Mouse (Mus musculus): ENCODE measurements around the gene Trim68. TPM values are rescaled to one million over a fixed set of nuclear protein-coding genes. Genes with fewer than 3 reads are reported as not detected.

The Trim68 gene
- 7.2 TPM for polyA plus RNA-seq (2014; fragmentation: Illumina TruSeq; extraction: RNeasy Lipid Tissue Mini Kit (QIAGEN cat#74804); ENCODE audit: insufficient read depth, low read depth, low replicate concordance)

GRCm38 (mm10) chr7:102686944-102687501 lies at the start of gene Trim68:
Gene Trim68 (minus strand): TSS chr7:102687327.

DNA sequence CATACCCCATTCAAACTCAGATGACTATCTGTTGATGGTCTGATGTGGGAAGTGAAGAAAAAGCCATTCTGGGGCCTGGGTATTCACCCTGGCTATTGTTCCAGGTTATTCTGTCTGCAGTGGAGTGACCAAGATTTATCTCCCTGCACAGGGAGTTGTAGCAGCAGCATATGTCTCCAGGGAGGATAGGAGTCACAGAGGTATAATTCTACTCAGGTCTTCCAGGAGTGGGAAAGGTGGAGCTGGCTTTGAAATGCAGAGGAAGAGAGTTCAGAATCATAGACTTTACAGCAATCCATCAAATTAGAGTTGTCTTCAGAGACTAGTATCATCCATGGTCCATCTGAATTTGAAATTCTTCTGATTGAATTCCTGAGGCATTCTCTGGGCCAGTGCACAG lies 40.3 kb upstream of the Trim68 start, which contains the start of gene Olfr559:
TSS of gene Olfr559 (minus strand) at position 101 of the 400 bp plus-strand sequence.

GRCm38 (mm10) chr7:102718970-102719369 lies 31.8 kb upstream of the Trim68 start, which contains the start of gene Olfr33:
Gene Olfr33 (minus strand): TSS chr7:102719070.

GRCm38 (mm10) chr7:102701915-102702314 lies 14.8 kb upstream of the Trim68 start, which contains the start of gene Olfr558:
Gene Olfr558 (plus strand): TSS chr7:102702215.

GRCm38 (mm10) chr7:102695358-102696125 lies 8.4 kb upstream of the Trim68 start, which contains the start of gene Olfr557:
Gene Olfr557 (plus strand): TSS chr7:102695910.

GRCm38 (mm10) chr7:102664599-102664998 lies 22.5 kb downstream of the Trim68 start, which contains the start of gene Olfr556:
Gene Olfr556 (plus strand): TSS chr7:102664899.

DNA sequence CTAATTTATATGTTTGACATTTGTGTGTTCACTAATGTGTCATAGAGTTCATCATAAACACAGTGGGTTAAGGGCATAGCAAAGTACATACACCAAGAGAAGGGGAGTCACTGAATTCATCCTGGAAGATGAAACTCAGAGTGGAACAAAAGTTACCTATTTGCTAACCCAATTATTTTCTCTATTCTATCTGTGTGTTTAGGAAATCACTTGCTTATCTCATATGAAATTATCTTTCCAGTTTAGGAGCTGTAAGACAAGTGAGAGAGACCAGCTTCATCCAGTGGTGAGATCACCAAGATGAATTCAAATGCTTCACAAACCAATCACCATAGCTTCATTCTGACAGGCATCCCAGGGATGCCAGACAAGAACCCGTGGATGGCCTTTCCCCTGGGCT lies 28.6 kb downstream of the Trim68 start, which contains the start of gene Olfr555:
TSS of gene Olfr555 (plus strand) at position 301 of the 400 bp plus-strand sequence.

DNA sequence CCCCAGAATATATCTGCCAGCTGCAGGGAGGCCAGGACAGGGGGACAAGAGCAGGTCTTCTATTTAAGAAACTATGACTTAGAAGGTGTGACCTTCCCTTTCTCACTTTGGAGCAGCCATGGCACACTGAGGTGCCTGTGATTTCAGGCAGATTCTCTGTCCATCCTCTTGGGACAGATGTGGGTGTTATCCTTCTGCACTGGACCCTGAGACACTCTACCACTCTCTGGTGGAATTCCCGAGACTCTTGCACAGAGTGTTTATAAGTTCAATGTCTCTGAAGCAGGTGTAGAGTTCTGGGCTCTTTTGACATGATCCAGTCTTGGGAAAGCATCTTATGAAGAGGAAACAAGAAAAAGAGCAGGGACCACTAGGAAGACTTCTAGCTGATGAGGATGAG lies 49.0 kb downstream of the Trim68 start, which contains the start of gene Olfr554:
TSS of gene Olfr554 (plus strand) at position 301 of the 400 bp plus-strand sequence.

Other genes with a start within 250 kb of the Trim68 start
- 16.6 TPM for gene Rrm1, start 245.6 kb downstream of the Trim68 start, polyA plus RNA-seq (2014; fragmentation: Illumina TruSeq; extraction: RNeasy Lipid Tissue Mini Kit (QIAGEN cat#74804); ENCODE audit: insufficient read depth, low read depth, low replicate concordance)
- not detected for gene Olfr543, start 205.6 kb downstream of the Trim68 start, polyA plus RNA-seq (2014; fragmentation: Illumina TruSeq; extraction: RNeasy Lipid Tissue Mini Kit (QIAGEN cat#74804); ENCODE audit: insufficient read depth, low read depth, low replicate concordance)
- not detected for gene Olfr544, start 199.0 kb downstream of the Trim68 start, polyA plus RNA-seq (2014; fragmentation: Illumina TruSeq; extraction: RNeasy Lipid Tissue Mini Kit (QIAGEN cat#74804); ENCODE audit: insufficient read depth, low read depth, low replicate concordance)
- not detected for gene Olfr545, start 187.8 kb downstream of the Trim68 start, polyA plus RNA-seq (2014; fragmentation: Illumina TruSeq; extraction: RNeasy Lipid Tissue Mini Kit (QIAGEN cat#74804); ENCODE audit: insufficient read depth, low read depth, low replicate concordance)
- not detected for gene Olfr547, start 152.6 kb downstream of the Trim68 start, polyA plus RNA-seq (2014; fragmentation: Illumina TruSeq; extraction: RNeasy Lipid Tissue Mini Kit (QIAGEN cat#74804); ENCODE audit: insufficient read depth, low read depth, low replicate concordance)
- not detected for gene Olfr548-ps1, start 146.4 kb downstream of the Trim68 start, polyA plus RNA-seq (2014; fragmentation: Illumina TruSeq; extraction: RNeasy Lipid Tissue Mini Kit (QIAGEN cat#74804); ENCODE audit: insufficient read depth, low read depth, low replicate concordance)
- gene Olfr549, start 137.5 kb downstream of the Trim68 start, polyA plus RNA-seq (2014; fragmentation: Illumina TruSeq; extraction: RNeasy Lipid Tissue Mini Kit (QIAGEN cat#74804); ENCODE audit: insufficient read depth, low read depth, low replicate concordance): not detected
- gene Trim21, start 121.8 kb downstream of the Trim68 start, polyA plus RNA-seq (2014; fragmentation: Illumina TruSeq; extraction: RNeasy Lipid Tissue Mini Kit (QIAGEN cat#74804); ENCODE audit: insufficient read depth, low read depth, low replicate concordance): 9.4 TPM
- gene Olfr550, start 115.9 kb downstream of the Trim68 start, polyA plus RNA-seq (2014; fragmentation: Illumina TruSeq; extraction: RNeasy Lipid Tissue Mini Kit (QIAGEN cat#74804); ENCODE audit: insufficient read depth, low read depth, low replicate concordance): 1.3 TPM
- not detected for gene Olfr551, start 95.4 kb downstream of the Trim68 start, polyA plus RNA-seq (2014; fragmentation: Illumina TruSeq; extraction: RNeasy Lipid Tissue Mini Kit (QIAGEN cat#74804); ENCODE audit: insufficient read depth, low read depth, low replicate concordance)
- gene Olfr552, start 89.6 kb downstream of the Trim68 start, polyA plus RNA-seq (2014; fragmentation: Illumina TruSeq; extraction: RNeasy Lipid Tissue Mini Kit (QIAGEN cat#74804); ENCODE audit: insufficient read depth, low read depth, low replicate concordance): not detected
- not detected for gene Olfr553, start 69.1 kb downstream of the Trim68 start, polyA plus RNA-seq (2014; fragmentation: Illumina TruSeq; extraction: RNeasy Lipid Tissue Mini Kit (QIAGEN cat#74804); ENCODE audit: insufficient read depth, low read depth, low replicate concordance)
- not detected for gene Olfr554, start 48.9 kb downstream of the Trim68 start, polyA plus RNA-seq (2014; fragmentation: Illumina TruSeq; extraction: RNeasy Lipid Tissue Mini Kit (QIAGEN cat#74804); ENCODE audit: insufficient read depth, low read depth, low replicate concordance)
- gene Olfr555, start 28.5 kb downstream of the Trim68 start, polyA plus RNA-seq (2014; fragmentation: Illumina TruSeq; extraction: RNeasy Lipid Tissue Mini Kit (QIAGEN cat#74804); ENCODE audit: insufficient read depth, low read depth, low replicate concordance): not detected
- not detected for gene Olfr556, start 22.4 kb downstream of the Trim68 start, polyA plus RNA-seq (2014; fragmentation: Illumina TruSeq; extraction: RNeasy Lipid Tissue Mini Kit (QIAGEN cat#74804); ENCODE audit: insufficient read depth, low read depth, low replicate concordance)
- not detected for gene Olfr557, start 8.6 kb upstream of the Trim68 start, polyA plus RNA-seq (2014; fragmentation: Illumina TruSeq; extraction: RNeasy Lipid Tissue Mini Kit (QIAGEN cat#74804); ENCODE audit: insufficient read depth, low read depth, low replicate concordance)
- 0.21 TPM for gene Olfr558, start 14.9 kb upstream of the Trim68 start, polyA plus RNA-seq (2014; fragmentation: Illumina TruSeq; extraction: RNeasy Lipid Tissue Mini Kit (QIAGEN cat#74804); ENCODE audit: insufficient read depth, low read depth, low replicate concordance)
- not detected for gene Olfr33, start 31.7 kb upstream of the Trim68 start, polyA plus RNA-seq (2014; fragmentation: Illumina TruSeq; extraction: RNeasy Lipid Tissue Mini Kit (QIAGEN cat#74804); ENCODE audit: insufficient read depth, low read depth, low replicate concordance)
- gene Olfr559, start 40.2 kb upstream of the Trim68 start, polyA plus RNA-seq (2014; fragmentation: Illumina TruSeq; extraction: RNeasy Lipid Tissue Mini Kit (QIAGEN cat#74804); ENCODE audit: insufficient read depth, low read depth, low replicate concordance): not detected
- not detected for gene Olfr560, start 72.0 kb upstream of the Trim68 start, polyA plus RNA-seq (2014; fragmentation: Illumina TruSeq; extraction: RNeasy Lipid Tissue Mini Kit (QIAGEN cat#74804); ENCODE audit: insufficient read depth, low read depth, low replicate concordance)
- gene Olfr78, start 72.1 kb upstream of the Trim68 start, polyA plus RNA-seq (2014; fragmentation: Illumina TruSeq; extraction: RNeasy Lipid Tissue Mini Kit (QIAGEN cat#74804); ENCODE audit: insufficient read depth, low read depth, low replicate concordance): not detected
- not detected for gene Olfr561, start 83.9 kb upstream of the Trim68 start, polyA plus RNA-seq (2014; fragmentation: Illumina TruSeq; extraction: RNeasy Lipid Tissue Mini Kit (QIAGEN cat#74804); ENCODE audit: insufficient read depth, low read depth, low replicate concordance)
- gene Olfr564, start 116.2 kb upstream of the Trim68 start, polyA plus RNA-seq (2014; fragmentation: Illumina TruSeq; extraction: RNeasy Lipid Tissue Mini Kit (QIAGEN cat#74804); ENCODE audit: insufficient read depth, low read depth, low replicate concordance): not detected
- gene Olfr566, start 171.4 kb upstream of the Trim68 start, polyA plus RNA-seq (2014; fragmentation: Illumina TruSeq; extraction: RNeasy Lipid Tissue Mini Kit (QIAGEN cat#74804); ENCODE audit: insufficient read depth, low read depth, low replicate concordance): not detected
- not detected for gene Olfr568, start 189.8 kb upstream of the Trim68 start, polyA plus RNA-seq (2014; fragmentation: Illumina TruSeq; extraction: RNeasy Lipid Tissue Mini Kit (QIAGEN cat#74804); ENCODE audit: insufficient read depth, low read depth, low replicate concordance)
- not detected for gene Olfr569, start 203.6 kb upstream of the Trim68 start, polyA plus RNA-seq (2014; fragmentation: Illumina TruSeq; extraction: RNeasy Lipid Tissue Mini Kit (QIAGEN cat#74804); ENCODE audit: insufficient read depth, low read depth, low replicate concordance)
- gene Olfr570, start 207.2 kb upstream of the Trim68 start, polyA plus RNA-seq (2014; fragmentation: Illumina TruSeq; extraction: RNeasy Lipid Tissue Mini Kit (QIAGEN cat#74804); ENCODE audit: insufficient read depth, low read depth, low replicate concordance): not detected
- gene Olfr571, start 230.2 kb upstream of the Trim68 start, polyA plus RNA-seq (2014; fragmentation: Illumina TruSeq; extraction: RNeasy Lipid Tissue Mini Kit (QIAGEN cat#74804); ENCODE audit: insufficient read depth, low read depth, low replicate concordance): not detected
- not detected for gene Olfr572, start 237.1 kb upstream of the Trim68 start, polyA plus RNA-seq (2014; fragmentation: Illumina TruSeq; extraction: RNeasy Lipid Tissue Mini Kit (QIAGEN cat#74804); ENCODE audit: insufficient read depth, low read depth, low replicate concordance)

Measured in lung, adult 10 weeks (tissue).